Mouse (Mus musculus): ENCODE measurements around the gene Gnb5.
"Not testable (repeated sequence)": the region's sequence is repeated elsewhere in the genome, so short reads cannot be mapped to it uniquely, and the experiment has no call there.

Gnb5 gene

DNA sequence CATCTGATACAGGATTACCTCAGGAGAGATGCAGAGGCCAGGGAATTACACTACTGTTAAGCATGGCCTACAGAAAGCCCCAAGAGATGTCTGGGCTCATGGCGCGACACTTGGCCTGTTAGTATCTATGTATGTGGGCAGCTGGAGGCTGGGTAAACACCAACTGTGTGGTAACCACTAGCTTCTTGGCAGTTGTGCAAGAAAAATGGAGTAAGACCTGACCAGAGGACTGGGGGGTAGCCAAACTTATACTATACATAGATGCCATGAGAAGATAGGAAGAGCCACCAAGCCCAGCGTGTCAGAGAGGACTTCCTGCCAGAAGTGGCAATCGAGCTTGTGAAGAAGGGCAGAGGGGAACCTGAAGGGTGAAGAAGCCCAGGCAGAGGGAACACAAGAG is 56.1 kb downstream of the Gnb5 start:
- DNase-seq, result no peak

DNA sequence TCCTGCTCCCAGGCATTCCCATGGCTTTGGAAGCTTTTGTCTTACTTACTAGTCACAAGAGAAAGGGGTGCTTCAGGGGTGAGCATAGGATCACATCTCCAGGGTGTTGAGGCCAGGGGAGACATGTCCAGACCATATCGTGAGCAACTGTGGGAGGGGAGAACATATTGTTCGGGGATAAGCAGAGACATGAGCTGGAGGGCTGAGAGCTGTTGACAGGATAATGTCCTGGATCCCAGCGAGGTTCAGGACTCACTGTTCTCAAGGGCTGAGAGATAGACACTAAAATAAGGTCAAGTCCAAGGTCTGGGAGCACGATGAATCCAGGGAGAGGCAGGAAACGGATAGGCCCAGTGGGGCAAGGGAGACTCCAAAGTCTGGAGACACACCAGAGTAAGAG is 56.9 kb downstream of the Gnb5 start:
- DNase-seq, result no peak

DNA sequence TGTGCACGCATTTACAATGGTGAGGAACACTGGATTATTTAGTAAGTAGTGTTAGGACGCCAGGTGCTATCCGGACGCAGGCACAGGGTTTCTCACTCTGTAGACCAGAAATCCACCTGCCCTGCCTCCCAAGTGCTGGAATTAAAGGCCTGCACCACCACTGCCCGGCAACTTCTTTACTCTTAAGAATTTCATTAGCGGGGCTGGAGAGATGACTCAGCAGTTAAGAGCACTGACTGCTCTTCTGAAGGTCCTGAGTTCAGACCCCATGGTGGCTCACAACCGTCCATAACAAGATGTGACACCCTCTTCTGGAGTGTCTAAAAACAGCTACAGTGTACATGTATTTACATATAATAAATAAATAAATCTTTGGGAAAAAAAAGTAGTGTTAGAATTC is 57.6 kb downstream of the Gnb5 start:
- DNase-seq, result not testable (repeated sequence)

DNA sequence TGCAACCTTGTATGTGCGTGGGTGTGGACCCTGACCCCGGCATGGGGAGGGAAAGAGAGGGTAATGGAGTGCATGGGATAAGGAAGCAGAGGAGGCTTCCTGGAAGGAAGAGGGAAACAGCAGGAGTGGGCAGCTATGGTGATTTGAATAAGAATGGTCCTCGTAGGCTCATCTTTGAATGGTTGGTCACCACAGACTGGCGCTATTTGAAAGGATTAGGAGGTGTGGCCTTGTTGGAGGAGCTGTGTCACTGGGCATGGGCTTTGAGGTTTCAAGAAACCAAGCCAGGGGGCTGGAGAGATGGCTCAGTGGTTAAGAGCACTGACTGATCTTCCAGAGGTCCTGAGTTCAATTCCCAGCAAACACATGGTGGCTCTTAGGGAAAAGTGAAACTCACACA is 59.1 kb downstream of the Gnb5 start:
- DNase-seq, result no peak

DNA sequence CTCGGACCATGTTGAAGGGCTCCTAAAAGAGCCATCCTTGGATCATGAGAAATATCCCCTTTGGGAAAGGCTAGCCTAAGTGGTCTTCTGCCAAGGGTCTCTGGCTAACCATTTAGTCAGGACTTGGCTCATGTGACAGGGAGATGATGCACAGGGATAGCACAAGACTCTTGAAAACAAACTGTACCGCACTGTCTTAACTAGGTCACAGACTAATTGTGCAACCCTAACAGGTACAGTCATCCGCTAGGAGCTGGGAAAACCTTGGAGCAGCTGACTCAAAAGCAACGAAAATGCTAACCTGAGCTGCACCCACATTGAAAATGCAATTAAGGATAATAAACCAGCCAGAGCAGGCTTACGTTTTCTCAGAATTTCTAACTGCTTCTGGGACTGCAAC is 60.1 kb downstream of the Gnb5 start:
- DNase-seq, result no peak

DNA sequence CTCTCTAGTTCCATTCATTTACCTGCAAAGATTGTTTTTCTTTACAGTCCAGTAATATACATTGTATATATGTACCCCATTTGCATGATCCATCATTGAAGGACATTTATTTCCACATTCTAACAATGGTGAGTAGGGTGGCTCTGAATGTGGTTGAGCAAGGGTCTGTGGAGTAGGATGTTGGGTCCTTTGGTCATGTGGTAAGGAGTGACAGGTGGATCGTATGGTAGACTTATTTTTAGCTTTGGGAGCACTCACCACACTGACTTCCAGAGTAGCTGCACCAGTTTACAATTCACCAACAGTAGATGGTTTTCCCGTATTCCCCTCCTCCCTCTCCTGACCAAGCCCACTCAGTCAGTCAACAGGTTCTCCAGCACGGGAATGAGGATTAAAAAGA is 62.7 kb downstream of the Gnb5 start:
- DNase-seq, result no peak

DNA sequence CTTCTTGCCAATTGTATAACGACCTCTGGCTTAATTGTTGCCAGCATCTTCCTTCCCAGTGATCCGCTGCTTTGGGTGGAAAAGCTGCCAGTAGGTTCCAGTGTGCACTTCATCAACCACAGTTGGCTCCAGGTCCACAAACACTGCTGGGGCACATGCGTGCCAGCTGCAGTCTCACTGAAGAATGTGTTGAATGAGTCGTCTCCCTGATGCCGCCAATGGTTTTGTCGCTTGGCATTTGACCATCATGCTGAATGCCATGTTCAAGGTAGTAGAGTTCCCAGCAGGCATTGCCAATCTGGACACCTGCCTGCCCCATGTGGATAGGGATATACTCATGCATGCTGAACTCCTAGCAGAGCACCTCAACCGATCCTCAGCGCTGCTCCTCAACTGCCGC is 69.5 kb downstream of the Gnb5 start:
- no peak for DNase-seq

DNA sequence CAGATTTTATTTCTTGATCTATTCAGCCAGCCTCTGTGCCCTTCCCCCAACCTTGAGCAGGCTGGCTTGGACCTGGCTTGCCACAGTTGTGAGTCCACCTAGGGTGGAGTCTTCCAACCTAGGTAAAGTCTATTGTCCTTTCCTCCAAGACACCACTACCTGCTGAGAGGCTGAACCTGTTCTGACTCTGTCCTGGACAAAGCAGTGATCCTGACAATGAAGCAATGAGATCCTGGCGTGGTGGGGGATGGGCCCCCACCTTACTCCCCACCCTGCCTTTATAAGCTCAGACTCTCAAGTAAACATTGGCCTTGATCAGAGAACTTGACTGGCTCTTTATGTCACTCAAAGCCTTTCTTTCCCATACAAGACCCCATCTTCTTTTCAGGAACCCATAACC is 70.3 kb downstream of the Gnb5 start:
- DNase-seq, result no peak

DNA sequence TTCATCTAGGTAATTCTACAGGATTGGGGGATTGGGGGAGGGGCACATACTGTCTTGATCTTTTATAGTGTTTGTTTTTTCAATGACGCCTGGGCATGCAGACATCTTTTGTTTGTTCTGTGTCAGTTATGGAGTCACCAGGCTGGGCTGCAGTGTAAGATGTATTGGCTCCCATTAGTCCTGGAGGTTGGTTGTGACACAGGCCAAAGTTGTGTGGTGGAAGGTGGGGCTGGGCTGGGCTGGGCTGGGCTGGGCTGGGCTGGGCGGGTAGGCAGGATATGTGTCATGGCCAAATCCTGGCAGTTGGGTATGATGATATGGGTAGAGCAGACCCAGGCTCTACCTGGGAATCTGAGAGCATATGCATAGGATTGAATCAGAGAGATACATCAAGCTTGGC is 72.7 kb downstream of the Gnb5 start:
- DNase-seq, result no peak

DNA sequence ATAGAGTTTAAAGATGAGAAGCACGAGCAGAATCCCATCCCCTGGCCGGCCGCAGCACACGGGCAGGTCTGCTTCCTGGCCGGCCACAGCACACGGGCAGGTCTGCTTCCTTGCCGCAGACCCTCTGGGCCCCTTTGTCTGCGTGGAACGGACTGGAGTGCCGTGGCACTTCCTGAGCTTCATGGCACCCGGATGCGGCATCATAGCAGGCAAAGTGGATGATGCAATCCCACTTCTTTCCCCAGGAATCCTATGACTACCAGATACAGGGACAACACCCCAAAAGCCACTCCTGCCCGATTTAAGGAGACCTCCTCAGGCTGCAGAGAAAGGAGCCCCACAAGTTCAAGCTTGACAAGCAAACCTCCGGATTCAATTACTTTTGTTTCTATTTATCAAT is 76.7 kb downstream of the Gnb5 start:
- no peak for DNase-seq

DNA sequence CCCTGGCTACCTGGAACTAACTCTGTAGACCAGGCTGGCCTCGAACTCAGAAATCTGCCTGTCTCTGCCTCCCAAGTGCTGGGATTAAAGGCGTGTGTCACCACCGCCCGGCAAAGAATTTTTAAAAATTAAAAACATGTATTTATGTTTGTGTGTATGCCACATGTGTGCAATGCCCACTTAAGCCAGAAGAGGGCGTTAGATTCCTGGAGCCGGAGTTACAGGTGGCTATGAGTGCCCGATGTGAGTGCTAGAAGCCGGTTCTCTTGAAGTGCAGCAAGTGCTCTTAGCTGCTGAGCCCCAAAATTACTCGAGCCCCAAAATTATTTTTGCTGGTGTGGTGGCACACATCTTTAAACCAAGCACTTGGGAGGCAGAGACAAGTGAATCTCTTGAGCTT is 77.7 kb downstream of the Gnb5 start:
- DNase-seq, result no peak

DNA sequence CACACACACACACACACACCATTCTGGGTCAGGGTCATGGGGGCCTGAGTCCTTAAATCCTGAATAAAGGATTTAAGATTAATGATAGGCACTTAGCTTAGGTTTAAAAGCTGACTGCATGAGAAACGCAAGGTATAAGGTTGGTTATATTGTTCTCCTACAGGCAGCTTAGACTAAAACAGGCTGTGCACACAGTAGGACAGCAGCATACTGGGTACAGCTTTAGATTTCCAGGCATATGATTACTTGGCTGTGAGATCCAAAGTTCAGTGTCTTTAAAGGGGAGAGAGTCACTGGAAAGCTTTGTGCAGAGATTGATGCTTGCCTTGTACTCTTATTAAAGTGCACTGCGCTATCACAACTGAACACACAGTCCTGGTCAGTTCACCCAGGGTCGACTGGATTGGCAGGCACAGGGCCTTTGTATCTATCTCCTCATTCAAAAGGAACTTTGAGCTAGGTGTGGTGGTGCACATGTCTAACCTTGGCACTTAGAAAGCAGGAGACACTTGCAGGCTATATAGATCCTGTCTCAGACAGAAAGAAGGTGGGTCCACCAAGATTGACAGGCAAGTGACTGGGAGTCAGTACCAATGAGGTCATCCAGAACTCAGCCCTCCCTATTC is 78.4 kb downstream of the Gnb5 start:
- DNase-seq, result no peak

DNA sequence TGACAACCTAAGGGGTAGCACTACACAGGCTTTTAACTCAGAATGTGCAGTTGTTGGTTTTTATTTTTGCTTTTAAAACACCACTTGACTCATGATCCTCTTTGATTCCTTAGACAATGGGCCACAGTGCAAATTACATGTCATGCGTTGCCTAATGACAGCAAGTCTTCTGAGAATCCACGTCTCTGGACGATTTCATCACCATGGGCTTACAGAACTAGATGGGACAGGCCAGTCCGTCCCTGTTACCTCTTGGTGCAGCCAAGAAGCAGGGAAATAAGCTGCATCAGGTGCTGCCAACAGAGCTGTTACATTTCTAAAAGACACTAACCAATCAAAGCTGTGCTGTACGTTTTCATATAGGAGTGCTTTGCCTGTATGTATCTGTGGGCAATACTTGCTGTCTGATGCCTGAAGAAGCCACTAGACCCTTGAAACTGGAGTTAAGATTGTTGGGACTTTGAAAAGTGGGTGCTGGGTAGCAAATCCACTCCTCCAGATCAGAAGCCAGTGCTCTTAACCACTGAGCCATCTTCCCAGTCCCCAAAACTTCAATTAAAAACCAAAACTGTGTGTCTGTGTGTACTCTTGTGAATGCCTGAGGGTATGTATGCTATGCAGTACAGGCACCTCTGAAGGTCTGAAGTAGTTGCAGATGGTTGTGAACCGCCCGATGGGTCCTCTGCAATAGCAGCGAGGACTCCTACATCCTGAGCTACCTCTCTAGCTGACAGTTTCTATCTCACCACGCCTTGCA is 79.3 kb downstream of the Gnb5 start:
- no peak for DNase-seq

DNA sequence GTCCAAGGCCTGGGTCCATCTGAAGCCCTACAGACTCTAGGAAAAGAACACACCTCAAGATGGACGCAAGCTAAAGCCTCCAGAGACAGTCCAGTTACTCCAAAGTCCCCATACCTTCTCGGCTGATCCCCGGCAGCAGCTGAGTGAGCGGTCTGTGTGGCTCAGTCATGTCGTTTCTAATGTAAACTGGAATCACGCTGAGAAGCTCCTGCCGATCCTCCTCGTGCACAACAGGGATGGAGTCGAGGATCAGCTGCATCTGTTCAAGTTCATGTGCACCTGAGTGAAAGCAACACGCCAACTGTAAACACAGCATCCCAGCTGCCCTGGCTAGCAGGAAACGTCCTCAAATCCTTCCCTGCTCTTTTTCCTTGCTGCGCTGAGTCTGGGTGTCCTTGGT is 87.2 kb downstream of the Gnb5 start:
- no peak for DNase-seq
